In the genomic region with DNA sequence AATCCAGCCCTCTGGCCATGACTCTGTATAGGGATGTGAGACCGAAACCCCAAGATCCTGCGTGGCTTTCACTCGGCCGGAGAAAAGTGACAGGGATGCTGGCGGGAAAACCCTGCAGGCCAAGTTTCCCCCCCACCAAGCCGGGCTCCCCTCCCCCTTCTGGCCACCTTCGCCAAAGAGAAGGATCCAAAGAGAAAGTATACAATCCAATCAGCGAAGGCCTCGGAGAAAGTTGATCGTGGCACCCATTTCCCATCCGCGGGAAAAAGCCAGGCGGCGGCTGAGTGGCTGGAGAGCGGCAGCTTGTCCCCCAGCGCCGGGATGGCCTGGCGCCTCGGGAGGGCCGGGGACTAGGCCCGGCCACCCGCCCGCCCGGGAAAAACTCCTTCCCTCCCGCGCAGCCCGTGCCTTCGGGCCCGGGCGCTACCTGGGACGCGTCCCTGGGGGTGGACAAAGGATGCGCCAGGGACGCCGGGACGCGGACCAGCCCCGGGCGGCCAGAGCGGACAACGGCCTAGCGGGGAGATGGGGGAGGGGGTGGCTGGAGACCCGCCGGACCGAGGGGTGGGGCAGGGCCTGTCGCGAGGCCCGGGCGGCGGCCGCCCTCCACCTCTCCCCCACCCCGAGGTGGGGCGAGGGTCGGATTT, we compare ENCODE assay signal across 8 mouse cellular contexts. TPM values are rescaled to one million over a fixed set of nuclear protein-coding genes. Genes with fewer than 3 reads are reported as not detected.
DNase-seq lines count a peak whose midpoint lies in the region; ATAC-seq and TF ChIP-seq lines count a peak whose summit lies in the region.

No protein-coding gene starts in this region.

- H3K4me2 ChIP-seq in forebrain, embryonic 13.5 days = peak overlapping the region; percentile 73
- H3K4me2 ChIP-seq in hindbrain, embryonic 11.5 days (replicated peaks; ENCODE audit: low read depth, low read length) = peak overlapping the region; percentile 69

- H3K27ac ChIP-seq in forebrain, embryonic 13.5 days = peak overlapping the region; percentile 97
- H3K27ac ChIP-seq in hindbrain, embryonic 11.5 days (ENCODE audit: low read depth, low read length) = peak overlapping the region; percentile 98
- H3K27ac ChIP-seq in macrophage = peak overlapping the region; percentile 29

- no peaks in the 10 kb centered on the region for H3K27me3 ChIP-seq in G1E (ENCODE audit: insufficient read depth, low read length)
- no peaks in the 10 kb centered on the region for H3K27me3 ChIP-seq in forebrain, embryonic 13.5 days
- H3K27me3 ChIP-seq in hindbrain, embryonic 11.5 days (ENCODE audit: control insufficient read depth, insufficient read depth, low read length) = no peaks in the 10 kb centered on the region

- peaks cover 26% of the 10 kb centered on the region for H3K36me3 ChIP-seq in G1E (replicated peaks)
- H3K36me3 ChIP-seq in forebrain, embryonic 13.5 days (ENCODE audit: poor library complexity, severe bottlenecking) = peaks cover 15% of the 10 kb centered on the region
- no peaks in the 10 kb centered on the region for H3K36me3 ChIP-seq in hindbrain, embryonic 11.5 days (ENCODE audit: control insufficient read depth, insufficient read depth, low read length)
- H3K36me3 ChIP-seq in macrophage (ENCODE audit: inconsistent target) = no peaks in the 10 kb centered on the region

- H3K79me2 ChIP-seq in macrophage (ENCODE audit: inconsistent target) = peaks cover 49% of the 10 kb centered on the region

- WGBS in forebrain, embryonic 13.5 days = under 1% methylated on average over 53 of the region's 54 CpGs
- WGBS in hindbrain, embryonic 11.5 days = under 1% methylated on average over 45 of the region's 54 CpGs
- under 1% methylated on average over 52 of the region's 54 CpGs for WGBS in macrophage (ENCODE audit: missing documents)

- H3K4me1 ChIP-seq in G1E (ENCODE audit: insufficient read depth, low read depth, low read length) = peaks cover 40% of the 10 kb centered on the region
- peaks cover 18% of the 10 kb centered on the region for H3K4me1 ChIP-seq in forebrain, embryonic 13.5 days
- peaks cover 5% of the 10 kb centered on the region for H3K4me1 ChIP-seq in hindbrain, embryonic 11.5 days (replicated peaks; ENCODE audit: control insufficient read depth, insufficient read depth, low read length)

- TF ChIP-seq POLR2A in brain, embryonic 14.5 days (IDR thresholded peaks at IDR 0.05; ENCODE audit: borderline replicate concordance, extremely low read depth, insufficient read depth, insufficient read length, poor library complexity, severe bottlenecking) = no peak

- no peaks in the 10 kb centered on the region for H3K9me3 ChIP-seq in G1E (replicated peaks)
- H3K9me3 ChIP-seq in forebrain, embryonic 13.5 days (replicated peaks) = no peaks in the 10 kb centered on the region
- no peaks in the 10 kb centered on the region for H3K9me3 ChIP-seq in hindbrain, embryonic 11.5 days (ENCODE audit: control insufficient read depth, low read length)

- H3K4me3 ChIP-seq in G1E (ENCODE audit: low read depth, low read length) = peak overlapping the region; percentile 98
- peak overlapping the region; percentile 98 for H3K4me3 ChIP-seq in forebrain, embryonic 13.5 days
- H3K4me3 ChIP-seq in hindbrain, embryonic 11.5 days (ENCODE audit: low read depth, low read length) = peak overlapping the region; percentile 96
- H3K4me3 ChIP-seq in macrophage (ENCODE audit: inconsistent target) = peak overlapping the region; percentile 60

- no peak for ATAC-seq in G1E (ENCODE audit: extremely low read depth, insufficient number of reproducible peaks, low FRiP score, poor library complexity, severe bottlenecking)
- peak; percentile 11 for ATAC-seq in forebrain, embryonic 13.5 days
- ATAC-seq in hindbrain, embryonic 11.5 days (ENCODE audit: low FRiP score) = peak; percentile 61

- peak overlapping the region; percentile 97 for H3K9ac ChIP-seq in forebrain, embryonic 13.5 days
- H3K9ac ChIP-seq in hindbrain, embryonic 11.5 days (ENCODE audit: low read depth, low read length) = peak overlapping the region; percentile 98

- peak; percentile 45 for DNase-seq in G1E (ENCODE audit: low spot score)
- DNase-seq in brain, embryonic 14.5 days (ENCODE audit: low read depth) = peak; percentile 64
- peak; percentile 72 for DNase-seq in hindbrain, embryonic 11.5 days (ENCODE audit: low spot score)
- peak; percentile 36 to 50 for DNase-seq in layer of hippocampus, postnatal 36 days
- DNase-seq in right cerebral cortex, adult 18-20 months = peak; percentile 30
- DNase-seq in urinary bladder, postnatal 25 days (ENCODE audit: low spot score) = peak; percentile 46

- no peak for TF ChIP-seq CTCF in G1E (IDR thresholded peaks at IDR 0.05; ENCODE audit: low read depth, low read length)
- TF ChIP-seq CTCF in brain, embryonic 14.5 days (IDR thresholded peaks at IDR 0.05; ENCODE audit: borderline replicate concordance, extremely low read depth, insufficient read depth, insufficient read length) = no peak

RNA-seq across cellular contexts. Expression of gene Cand1, which starts 0.7 kb away (rescaled TPM):
- total RNA-seq in G1E (2014; fragmentation: Nextera tagmentation) = 195 and 212 TPM in 2 replicates
- total RNA-seq in G1E (2017) = 95.0 and 99.7 TPM in 2 replicates
- 40.9 and 51.1 TPM in 2 replicates for polyA plus RNA-seq in G1E (2012)
- polyA plus RNA-seq in brain, embryonic 14.5 days (2012; rRNA removed) = 60.5 and 70.5 TPM in 2 replicates
- 54.3 and 55.5 TPM in 2 replicates for polyA plus RNA-seq in forebrain, embryonic 13.5 days (2015; fragmentation: Nextera tagmentation; extraction: Ambion mirVana)
- 95.0 and 116 TPM in 2 replicates for polyA plus RNA-seq in hindbrain, embryonic 11.5 days (2014; fragmentation: Nextera tagmentation; extraction: Ambion mirVana)
- 100 to 1,000 TPM; 142 to 147 TPM for total RNA-seq in layer of hippocampus, postnatal 36 days (2021)
- total RNA-seq in macrophage (2018; cell fraction: chromatin; rRNA removed) = 10 to 100 TPM; 16.3 to 81.2 (median 35.7) TPM
- total RNA-seq in macrophage (2018; cell fraction: cytosol; rRNA removed) = 10 to 100 TPM; 20.5 to 47.6 (median 33.0) TPM
- total RNA-seq in macrophage (2018; cell fraction: nucleus; rRNA removed) = 10 to 100 TPM; 32.1 to 83.5 (median 54.6) TPM
- polyA plus RNA-seq in macrophage (2018) = 15.8 to 33.0 TPM (median 21.0 TPM) in 3 replicates

Comparison
In these comparisons a context has a peak if more than half of its experiments do, and no peak if none do; other contexts are left out.
1. H3K27ac ChIP-seq: peak in every context shown above with its lines; median percentile 98 in hindbrain, embryonic 11.5 days; 97 in forebrain, embryonic 13.5 days; 29 in macrophage.